In genomic region chr13:104632427-104633167, GRCm38 (mm10) we compare ENCODE assay signal across 11 mouse cellular contexts.
DNase-seq lines count a peak whose midpoint lies in the region; ATAC-seq and TF ChIP-seq lines count a peak whose summit lies in the region.
"Had no signal": no experiment of that assay in that cellular context is flagged by ENCODE, and none has a peak within 500 bp of the region (broad histone marks: within the 10 kb centered on the region; RNA-seq: fewer than 3 reads in every experiment).

No protein-coding gene starts in this region.

- 0 out of 2 replicates have a peak, but pooled peaks have one; percentile 14 for TF ChIP-seq EP300 in liver, embryonic 14.5 days (IDR thresholded peaks at IDR 0.05; ENCODE audit: low read depth)

- no peak overlapping the region for H3K4me2 ChIP-seq in forebrain, embryonic 15.5 days (replicated peaks)
- H3K4me2 ChIP-seq in forebrain, embryonic 12.5 days, result no peak overlapping the region
- no peak overlapping the region for H3K4me2 ChIP-seq in liver, embryonic 14.5 days (ENCODE audit: low read depth)
- H3K4me2 ChIP-seq: limb, embryonic 13.5 days had no signal

- WGBS in forebrain, embryonic 15.5 days, result 34% methylated on average over 7 of the region's 7 CpGs
- WGBS in forebrain, embryonic 12.5 days, result 55% methylated on average over 7 of the region's 7 CpGs
- WGBS in heart, embryonic 10.5 days, result 26% methylated on average over 7 of the region's 7 CpGs
- WGBS in liver, embryonic 14.5 days (ENCODE audit: insufficient replicate concordance), result 40% methylated on average over 7 of the region's 7 CpGs

- no peaks in the 10 kb centered on the region for H3K27me3 ChIP-seq in forebrain, embryonic 15.5 days
- H3K27me3 ChIP-seq in forebrain, embryonic 12.5 days, result no peaks in the 10 kb centered on the region
- H3K27me3 ChIP-seq in heart, embryonic 10.5 days (ENCODE audit: insufficient read depth, poor library complexity, severe bottlenecking), result no peaks in the 10 kb centered on the region
- no peaks in the 10 kb centered on the region for H3K27me3 ChIP-seq in liver, embryonic 14.5 days (ENCODE audit: control insufficient read depth, insufficient read depth, low read length)
- H3K27me3 ChIP-seq: limb, embryonic 13.5 days; Patski had no signal

- H3K4me3 ChIP-seq in forebrain, embryonic 15.5 days, result no peak overlapping the region
- H3K4me3 ChIP-seq in forebrain, embryonic 12.5 days (replicated peaks), result no peak overlapping the region
- H3K4me3 ChIP-seq in heart, embryonic 10.5 days, result no peak overlapping the region
- H3K4me3 ChIP-seq in liver, embryonic 14.5 days (ENCODE audit: insufficient read depth in 1 of 2, low read depth in 2 of 2, low read length in 2 of 2), result no peak overlapping the region
- H3K4me3 ChIP-seq: limb, embryonic 13.5 days had no signal

- H3K9me3 ChIP-seq in forebrain, embryonic 15.5 days, result no peaks in the 10 kb centered on the region
- H3K9me3 ChIP-seq in forebrain, embryonic 12.5 days, result no peaks in the 10 kb centered on the region
- H3K9me3 ChIP-seq in heart, embryonic 10.5 days, result no peaks in the 10 kb centered on the region
- no peaks in the 10 kb centered on the region for H3K9me3 ChIP-seq in liver, embryonic 14.5 days (ENCODE audit: control insufficient read depth, low read length)
- H3K9me3 ChIP-seq: limb, embryonic 13.5 days had no signal

- ATAC-seq in forebrain, embryonic 15.5 days (replicated peaks), result 0 out of 2 replicates have a peak, but pooled peaks have one; percentile 53
- no peak for ATAC-seq in forebrain, embryonic 12.5 days (ENCODE audit: low FRiP score)
- ATAC-seq in liver, embryonic 14.5 days (ENCODE audit: insufficient read depth), result no peak
- ATAC-seq: Patski had no signal

- DNase-seq in left cerebral cortex, postnatal 4 days, result peak; percentile 10
- DNase-seq in left cerebral cortex, postnatal 10 days (ENCODE audit: extremely low spot score in 1 of 2, low spot score in 2 of 2), result no peak
- DNase-seq in heart, embryonic 10.5 days (ENCODE audit: low spot score), result no peak
- DNase-seq in liver, embryonic 14.5 days (ENCODE audit: low read depth in 3 of 3, low spot score in 3 of 3), result no peak
- no peak for DNase-seq in thymus, postnatal 4 days
- DNase-seq in left cerebral cortex, postnatal 36 days (ENCODE audit: low spot score in 2 of 2), result no peak
- DNase-seq: kidney, postnatal 14 days had no signal

- no peak overlapping the region for H3K27ac ChIP-seq in forebrain, embryonic 15.5 days (replicated peaks)
- no peak overlapping the region for H3K27ac ChIP-seq in forebrain, embryonic 12.5 days
- H3K27ac ChIP-seq in heart, embryonic 10.5 days, result peak overlapping the region; percentile 88; the same call in 1 of the 2 replicates
- H3K27ac ChIP-seq in liver, embryonic 14.5 days, result no peak overlapping the region

- no peak for TF ChIP-seq CTCF in liver, embryonic 14.5 days (IDR thresholded peaks at IDR 0.05; ENCODE audit: low read depth)

- intact Hi-C loops in left cerebral cortex, postnatal 4 days (cut with DNase I), result no loop called here
- intact Hi-C loops in left cerebral cortex, postnatal 10 days (cut with DNase I), result no loop called here
- intact Hi-C loops in left cerebral cortex, postnatal 36 days (cut with DNase I), result no loop called here

- H3K36me3 ChIP-seq in forebrain, embryonic 15.5 days, result no peaks in the 10 kb centered on the region
- no peaks in the 10 kb centered on the region for H3K36me3 ChIP-seq in forebrain, embryonic 12.5 days (replicated peaks)
- no peaks in the 10 kb centered on the region for H3K36me3 ChIP-seq in heart, embryonic 10.5 days
- no peaks in the 10 kb centered on the region for H3K36me3 ChIP-seq in liver, embryonic 14.5 days (replicated peaks; ENCODE audit: control insufficient read depth, insufficient read depth, low read depth)

- H3K9ac ChIP-seq in forebrain, embryonic 15.5 days (replicated peaks), result no peak overlapping the region
- no peak overlapping the region for H3K9ac ChIP-seq in forebrain, embryonic 12.5 days
- no peak overlapping the region for H3K9ac ChIP-seq in liver, embryonic 14.5 days (replicated peaks)
- H3K9ac ChIP-seq: limb, embryonic 13.5 days had no signal

- peaks cover 13% of the 10 kb centered on the region for H3K4me1 ChIP-seq in forebrain, embryonic 15.5 days
- peaks cover 8% of the 10 kb centered on the region for H3K4me1 ChIP-seq in forebrain, embryonic 12.5 days
- peaks cover 50% of the 10 kb centered on the region for H3K4me1 ChIP-seq in heart, embryonic 10.5 days
- H3K4me1 ChIP-seq in liver, embryonic 14.5 days (replicated peaks; ENCODE audit: control insufficient read depth in 2 of 2, insufficient read depth in 2 of 2, low read length in 1 of 2), result peaks cover 0 to 7% of the 10 kb centered on the region in 2 experiments; a peak in 2 of 4 replicates
